Mouse (Mus musculus) ES-E14 (cell line): ENCODE measurements around the gene Tlnrd1. TPM values are rescaled to one million over a fixed set of nuclear protein-coding genes. Genes with fewer than 3 reads are reported as not detected.

Experiments
- DNase-seq: peaks from one replicate; pipeline ENCODE4 v3.0.0-alpha.2; 2013; ENCODE audit warnings: low read depth, low spot score
- H3K27ac ChIP-seq: 2 replicates; pipeline ENCODE4 v1.5.1; 2012; ENCODE audit warnings: low read depth, mild to moderate bottlenecking, low read length, moderate library complexity, mixed read lengths; ENCODE audit not compliant: poor library complexity, insufficient read depth, severe bottlenecking
- H3K36me3 ChIP-seq: 2 replicates; pipeline ENCODE4 v1.6.1; 2012; ENCODE audit warnings: mild to moderate bottlenecking, low read length, moderate library complexity, mixed read lengths; ENCODE audit not compliant: control insufficient read depth, poor library complexity, insufficient read depth, severe bottlenecking
- H3K4me1 ChIP-seq, 2 experiments: fragments of 150-350 bp in 1 of 2; sonication (generic) in 1 of 2; 2 replicates each; pipeline ENCODE4 v1.6.1; 2012; ENCODE audit warnings: low read length in 2 of 2, mild to moderate bottlenecking in 1 of 2, mixed read lengths in 1 of 2; ENCODE audit not compliant: control insufficient read depth in 2 of 2, insufficient read depth in 2 of 2, poor library complexity in 1 of 2
- H3K4me3 ChIP-seq, 2 experiments: fragments of 150-350 bp in 1 of 2; sonication (generic) in 1 of 2; 2 replicates each; pipeline ENCODE4 v1.5.1; 2012; ENCODE audit warnings: low read length in 2 of 2, low read depth in 1 of 2, mild to moderate bottlenecking in 1 of 2, mixed read lengths in 1 of 2; ENCODE audit not compliant: insufficient read depth in 1 of 2, poor library complexity in 1 of 2, severe bottlenecking in 1 of 2
- H3K9ac ChIP-seq: 2 replicates; pipeline ENCODE4 v1.6.1; 2012; ENCODE audit warnings: low read depth, mild to moderate bottlenecking, low read length, mixed read lengths; ENCODE audit not compliant: poor library complexity, insufficient read depth, severe bottlenecking
- H3K9me3 ChIP-seq: fragments of 150-350 bp; sonication (generic); 2 replicates; pipeline ENCODE4 v1.6.1; 2012; ENCODE audit warnings: low read depth, mild to moderate bottlenecking, low read length; ENCODE audit not compliant: control insufficient read depth, insufficient read depth
- CHD2 ChIP-seq: IDR thresholded peaks from 2 replicates; pipeline ENCODE4 v1.6.1; 2014; ENCODE audit warnings: mild to moderate bottlenecking, low read depth, low read length, inconsistent platforms
- HCFC1 ChIP-seq: IDR thresholded peaks from 2 replicates; pipeline ENCODE4 v1.6.1; 2012; ENCODE audit warnings: low read length, inconsistent platforms, borderline replicate concordance; ENCODE audit not compliant: insufficient read depth
- MAFK ChIP-seq: IDR thresholded peaks from 2 replicates; pipeline ENCODE4 v1.6.1; 2014; ENCODE audit warnings: mild to moderate bottlenecking, low read depth, low read length, inconsistent platforms; ENCODE audit not compliant: insufficient read depth
- ZC3H11A ChIP-seq: IDR thresholded peaks from 2 replicates; pipeline ENCODE4 v1.6.1; 2012; ENCODE audit warnings: low read depth, mild to moderate bottlenecking, inconsistent platforms, low read length, borderline replicate concordance
- ZNF384 ChIP-seq: IDR thresholded peaks from 2 replicates; pipeline ENCODE4 v1.6.1; 2012; ENCODE audit warnings: low read depth, low read length, inconsistent platforms
- in situ Hi-C, 2 experiments: fragments of 600-800 bp; cut with MboI; formaldehyde crosslinking; loops; one replicate each; pipeline ENCODE4 v1.15.1; 2025; ENCODE audit warnings: low sequenced_read_pairs in 2 of 2, inconsistent platforms in 1 of 2; ENCODE audit not compliant: unreplicated experiment in 2 of 2
- total RNA-seq: library from RNA; depleted of rRNA; stranded (reverse); fragments of 300-350 nt; gene quantifications from 2 replicates; pipeline ENCODE4 v1.2.3, GENCODE M21; 2012; rRNA removed

The Tlnrd1 gene
- total RNA-seq = 10.4 and 13.2 TPM in 2 replicates

DNA sequence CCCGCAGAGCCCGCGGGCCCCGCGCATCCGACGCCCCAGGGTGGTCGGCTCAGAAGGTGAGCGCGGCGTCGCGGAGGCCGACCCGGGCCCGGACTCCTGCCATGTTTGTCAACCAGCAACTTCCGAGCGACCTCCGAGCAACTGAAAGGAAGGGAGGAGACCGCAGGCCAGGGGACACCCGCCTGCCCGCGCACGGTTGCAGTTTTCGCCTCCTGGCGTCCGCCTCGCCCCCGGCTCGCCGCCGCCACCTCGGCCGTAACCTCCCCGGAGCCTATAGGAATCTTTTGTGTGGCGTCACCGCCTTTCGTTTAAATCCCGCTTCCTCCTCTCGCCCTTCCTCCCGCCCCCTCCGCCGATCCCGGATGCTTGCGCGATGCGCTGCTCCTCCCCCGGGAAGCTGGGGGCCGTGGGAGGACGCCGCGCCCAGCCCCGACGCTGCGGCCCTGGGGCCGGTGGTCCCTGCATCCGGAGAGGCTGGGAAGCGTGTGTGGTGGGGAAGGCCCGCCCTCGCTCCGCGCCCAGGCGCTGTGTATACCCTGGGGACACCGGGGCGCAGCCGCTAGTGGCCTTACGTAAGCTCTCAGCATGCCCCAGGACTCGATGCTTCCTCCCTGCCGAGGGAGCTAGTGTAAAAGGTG lies at the start of gene Tlnrd1, which contains the start of gene Mesd:
Gene Tlnrd1 (minus strand): TSS at position 285 of the 638 bp plus-strand sequence.
Gene Mesd (plus strand): TSS at position 446 of the 638 bp plus-strand sequence.
- Histone ChIP-seq H3K36me3 (peaks cover 5% of the 10 kb centered on the region), H3K4me1 (peaks cover 6 to 12% of the 10 kb centered on the region in 2 experiments), H3K9ac (peak within 1 kb of the TSS; percentile 90), H3K27ac (peak within 1 kb of the TSS; percentile 89), H3K9me3 (no peaks in the 10 kb centered on the region), H3K4me3 (peak within 1 kb of the TSS; percentile 77 to 79)
- in situ Hi-C loops = no loop called here
- TF ChIP-seq ZNF384 (no peak), HCFC1 (0 out of 2 replicates have a peak, but pooled peaks have one; percentile 9)
- peak; percentile 89 for DNase-seq

DNA sequence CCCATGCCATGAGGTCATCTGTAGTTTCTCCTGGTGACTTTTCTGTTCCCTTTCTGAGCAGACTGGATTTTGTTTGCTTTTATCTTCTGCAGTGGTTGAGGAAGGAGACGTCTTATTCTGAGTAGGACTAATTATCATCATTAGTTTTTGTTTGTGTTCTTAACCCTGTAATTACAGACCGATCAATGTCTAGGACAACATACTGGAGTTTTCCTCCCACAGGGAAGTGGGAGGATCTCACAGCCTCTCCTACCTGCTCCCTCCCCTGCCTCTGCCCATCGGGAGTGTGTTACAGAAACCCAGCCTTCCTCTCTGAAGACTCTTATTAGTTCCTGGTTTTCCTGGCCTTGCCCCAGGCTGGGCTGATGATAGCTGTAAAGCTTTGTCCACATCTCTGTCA lies 37.5 kb upstream of the Tlnrd1 start:
- H3K9me3 ChIP-seq = no peaks in the 10 kb centered on the region
- no peak overlapping the region for H3K27ac ChIP-seq
- H3K9ac ChIP-seq = no peak overlapping the region
- DNase-seq = no peak
- TF ChIP-seq ZNF384 = no peak
- no peak for TF ChIP-seq CHD2
- TF ChIP-seq ZC3H11A = no peak
- TF ChIP-seq MAFK = no peak
- TF ChIP-seq HCFC1 = no peak
- no peaks in the 10 kb centered on the region for H3K36me3 ChIP-seq
- in situ Hi-C loops = loop anchor here in 1 of 2 experiments (25.0 kb wide), 1 partner anchor 366 kb away; no protein-coding TSS in a partner anchor
- H3K4me3 ChIP-seq = no peak overlapping the region
- H3K4me1 ChIP-seq = no peaks in the 10 kb centered on the region

DNA sequence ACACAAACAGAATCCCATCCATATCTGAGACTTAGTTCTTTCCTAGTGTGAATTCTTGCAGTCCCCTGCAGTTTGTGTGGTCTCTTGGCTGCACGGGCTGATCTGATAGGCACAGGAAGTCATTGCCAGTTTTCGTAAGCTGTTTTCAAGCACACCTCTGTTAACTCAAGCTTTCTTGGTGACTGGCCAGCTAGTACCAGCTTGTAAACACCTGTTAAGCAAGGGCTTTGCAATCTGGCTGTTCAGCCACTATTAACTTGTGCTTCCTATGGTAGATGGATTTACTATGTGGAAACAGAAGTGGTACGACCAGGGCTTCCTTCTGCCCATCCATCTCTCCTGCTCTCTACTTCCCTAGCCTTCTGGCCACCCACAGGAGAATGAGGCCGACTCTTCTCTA lies 36.1 kb upstream of the Tlnrd1 start:
- no peak for DNase-seq
- in situ Hi-C loops = loop anchor here in 1 of 2 experiments (25.0 kb wide), 1 partner anchor 367 kb away; no protein-coding TSS in a partner anchor
- Histone ChIP-seq H3K9ac (no peak overlapping the region), H3K36me3 (no peaks in the 10 kb centered on the region), H3K4me3 (no peak overlapping the region), H3K4me1 (no peaks in the 10 kb centered on the region), H3K27ac (no peak overlapping the region), H3K9me3 (no peaks in the 10 kb centered on the region)
- TF ChIP-seq MAFK = no peak
- TF ChIP-seq CHD2 = no peak
- TF ChIP-seq ZC3H11A = no peak
- TF ChIP-seq ZNF384 = no peak

DNA sequence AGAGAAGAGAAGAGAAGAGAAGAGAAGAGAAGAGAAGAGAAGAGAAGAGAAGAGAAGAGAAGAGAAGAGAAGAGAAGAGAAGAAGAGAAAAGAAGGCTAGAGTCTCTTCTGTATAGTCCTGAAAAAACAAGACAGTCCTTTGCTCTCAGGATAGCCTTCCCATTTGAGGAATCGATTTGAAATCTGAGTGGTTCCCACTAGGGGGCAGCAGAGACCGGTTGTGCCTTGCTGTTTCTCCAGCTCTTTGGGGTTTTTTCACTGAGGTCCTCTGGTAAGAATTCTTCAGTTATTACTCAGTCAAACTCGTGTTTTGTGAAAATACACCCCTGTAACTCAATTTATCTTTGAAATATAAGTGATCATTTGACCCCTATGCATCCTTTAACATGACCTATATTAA lies 30.5 kb upstream of the Tlnrd1 start:
- Histone ChIP-seq H3K4me3 (no peak overlapping the region), H3K4me1 (no peaks in the 10 kb centered on the region), H3K36me3 (no peaks in the 10 kb centered on the region), H3K9ac (no peak overlapping the region), H3K27ac (no peak overlapping the region), H3K9me3 (no peaks in the 10 kb centered on the region)
- in situ Hi-C loops = loop anchor here (10.0 to 25.0 kb wide), 2 partner anchors 360 to 373 kb away; no protein-coding TSS in a partner anchor
- DNase-seq = peak; percentile 76
- TF ChIP-seq HCFC1 = no peak
- TF ChIP-seq CHD2 = no peak
- TF ChIP-seq ZNF384 = peak; percentile 73
- TF ChIP-seq ZC3H11A = peak; percentile 98
- TF ChIP-seq MAFK = 0 out of 2 replicates have a peak, but pooled peaks have one; percentile 49
